Mouse (Mus musculus) lung, adult 10 weeks (tissue): Measurements from ENCODE around the gene Gsk3a. TPM values are rescaled to one million over a fixed set of nuclear protein-coding genes. Genes with fewer than 3 reads are reported as not detected.

Experiments used
- polyA plus RNA-seq: library from polyadenylated mRNA; stranded (reverse); fragments of 350-450 nt; fragmentation: Illumina TruSeq; extraction: RNeasy Lipid Tissue Mini Kit (QIAGEN cat#74804); gene quantifications from one replicate; pipeline ENCODE4 v1.2.3, GENCODE M21; 2014; ENCODE audit warnings: low read depth, low replicate concordance; ENCODE audit not compliant: insufficient read depth

Gsk3a gene
- 41.0 TPM for polyA plus RNA-seq

DNA sequence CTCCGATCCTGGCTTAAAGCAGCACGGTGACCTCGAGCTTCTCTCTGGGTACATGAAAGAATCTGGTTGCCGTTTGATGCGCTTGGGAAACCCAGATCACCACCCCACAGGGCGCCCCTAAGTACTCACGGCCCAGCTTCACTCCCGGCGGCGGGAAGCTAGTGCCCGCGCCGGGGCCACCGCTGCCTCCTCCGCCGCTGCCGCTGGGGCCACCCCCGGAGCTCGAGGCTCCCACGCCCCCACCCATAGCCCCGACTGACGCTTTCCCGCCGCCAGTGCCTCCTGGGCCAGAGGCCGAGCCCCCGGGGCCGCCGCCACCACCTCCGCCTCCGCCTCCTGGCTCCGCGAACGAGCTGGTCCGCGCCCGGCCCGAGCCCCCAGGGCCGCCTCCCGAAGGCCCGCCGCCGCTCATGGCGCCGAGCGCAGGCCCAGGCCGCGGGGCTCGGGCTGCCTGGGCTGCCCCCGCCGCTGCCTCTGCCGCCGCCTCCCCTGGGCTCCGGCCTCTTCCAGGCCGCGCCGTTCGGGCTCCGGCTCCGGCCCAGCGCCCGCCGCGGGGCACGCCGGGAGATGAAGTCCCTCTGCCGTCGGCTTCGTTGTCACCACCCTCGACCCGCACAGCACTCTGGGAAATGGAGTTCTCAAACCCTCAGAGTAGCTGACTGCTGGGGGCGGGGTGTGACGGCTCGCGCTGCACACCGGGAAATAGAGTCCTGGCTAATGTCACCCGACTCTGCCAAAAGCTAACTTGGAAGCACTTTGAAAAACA, at the start of gene Gsk3a:
Gene Gsk3a, minus strand, starts transcription at position 603 of the 766 bp plus-strand sequence.

DNA sequence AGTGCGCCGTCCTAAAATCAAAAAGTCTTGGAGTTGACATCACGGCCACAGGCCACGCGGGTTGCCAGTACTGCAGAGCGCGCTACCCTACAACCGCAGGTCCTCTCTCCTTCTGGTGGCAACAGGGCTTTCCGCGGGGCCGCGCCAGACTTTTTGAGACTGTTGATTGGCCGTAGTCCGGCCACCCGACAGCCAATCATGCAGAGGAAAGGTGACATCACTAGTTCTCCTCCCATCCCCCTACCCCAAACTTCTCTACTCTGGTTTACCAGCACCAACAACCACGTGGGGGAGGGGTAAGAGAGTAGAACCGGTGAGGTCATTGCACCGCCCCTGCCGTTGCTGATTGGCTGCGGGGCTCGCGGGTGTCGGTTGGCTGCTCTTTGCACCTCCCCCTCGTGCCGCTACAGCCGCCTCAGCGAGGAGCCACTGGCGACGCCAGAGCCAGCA, 29.7 kb upstream of the Gsk3a start, which contains the start of gene Cic:
Gene Cic, plus strand, starts transcription at position 404 of the 450 bp plus-strand sequence.

DNA sequence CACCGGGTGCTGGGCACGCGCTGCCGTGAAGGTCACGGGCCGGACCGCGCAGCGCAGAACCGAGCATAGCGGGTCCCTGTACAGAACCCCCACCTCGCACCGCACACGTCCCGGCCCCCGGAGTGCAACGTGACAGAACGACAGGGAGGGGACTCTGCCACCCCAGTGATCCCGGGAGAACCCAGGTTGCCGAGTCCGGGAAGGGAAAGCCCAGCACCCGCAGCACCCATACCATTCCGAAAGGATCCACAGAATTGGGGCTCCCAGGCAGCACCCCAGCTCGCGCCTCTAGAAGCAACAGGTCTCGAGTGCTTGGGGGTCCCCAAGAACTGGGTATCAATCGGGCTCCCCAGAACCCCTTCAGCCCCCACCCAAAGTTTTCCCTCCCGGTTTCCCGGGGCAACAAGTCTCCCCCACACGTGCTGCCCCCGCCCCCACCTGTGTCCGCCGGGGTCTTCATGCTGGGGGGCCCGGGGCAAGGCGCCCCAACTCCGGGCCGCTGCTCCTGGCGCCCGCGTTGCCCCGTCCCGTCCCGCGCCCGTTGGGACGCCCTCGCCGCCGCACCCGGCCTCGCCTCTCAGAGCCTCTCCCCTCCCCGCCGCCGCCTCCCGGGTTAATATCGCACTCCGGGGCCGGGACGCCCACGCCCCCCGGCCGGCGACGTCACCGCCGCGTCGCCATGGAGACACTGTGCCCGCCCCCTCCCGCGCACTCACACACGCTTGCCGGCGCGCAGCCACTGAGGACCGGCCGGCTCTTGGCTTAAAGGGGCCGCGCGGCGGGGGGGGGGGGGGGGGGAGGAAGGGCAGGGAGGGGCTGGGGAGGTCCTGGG, 12.7 kb upstream of the Gsk3a start, which contains the start of gene Erf:
Gene Erf, minus strand, starts transcription at position 621 of the 832 bp plus-strand sequence.

DNA sequence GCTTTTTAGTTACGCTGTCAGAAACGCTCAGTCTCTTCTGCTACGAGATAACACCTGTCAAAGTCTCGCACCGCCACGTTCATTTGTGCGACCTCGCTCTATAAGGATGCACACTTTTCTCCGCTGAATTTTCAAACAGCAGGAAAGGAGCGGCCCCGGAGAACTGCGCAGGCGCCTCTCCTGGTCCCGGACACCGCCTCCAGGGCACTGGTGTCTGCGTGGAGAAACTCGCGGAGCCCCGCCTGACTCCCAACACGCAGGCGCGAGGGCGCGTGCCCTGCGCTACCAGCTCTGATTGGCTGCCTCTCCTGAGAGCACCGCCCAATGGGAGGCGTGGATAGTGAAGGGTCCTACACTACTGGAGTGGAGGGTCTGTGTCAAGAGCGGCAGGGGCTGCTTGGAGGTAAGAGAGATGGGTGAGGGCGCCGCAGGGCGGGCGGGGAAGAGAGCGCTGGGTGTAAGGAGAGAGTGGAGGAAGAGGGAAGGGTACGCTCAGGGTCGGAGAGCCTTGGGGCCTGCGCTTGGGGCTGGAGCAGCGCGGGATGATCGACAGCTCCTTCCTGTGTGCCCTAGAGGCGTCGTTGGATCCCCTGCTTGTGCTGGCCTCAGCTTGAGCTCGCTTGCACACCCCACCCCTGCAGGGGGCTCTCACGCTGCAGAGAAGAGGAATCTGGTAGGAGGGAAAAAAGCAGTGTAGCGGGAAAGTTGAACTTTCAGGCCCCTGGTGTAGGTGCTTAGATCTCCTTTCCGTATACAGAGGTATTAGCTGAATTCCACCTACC, 16.4 kb downstream of the Gsk3a start, which contains the start of gene Zfp526:
Gene Zfp526, plus strand, starts transcription at position 324 of the 782 bp plus-strand sequence.

DNA sequence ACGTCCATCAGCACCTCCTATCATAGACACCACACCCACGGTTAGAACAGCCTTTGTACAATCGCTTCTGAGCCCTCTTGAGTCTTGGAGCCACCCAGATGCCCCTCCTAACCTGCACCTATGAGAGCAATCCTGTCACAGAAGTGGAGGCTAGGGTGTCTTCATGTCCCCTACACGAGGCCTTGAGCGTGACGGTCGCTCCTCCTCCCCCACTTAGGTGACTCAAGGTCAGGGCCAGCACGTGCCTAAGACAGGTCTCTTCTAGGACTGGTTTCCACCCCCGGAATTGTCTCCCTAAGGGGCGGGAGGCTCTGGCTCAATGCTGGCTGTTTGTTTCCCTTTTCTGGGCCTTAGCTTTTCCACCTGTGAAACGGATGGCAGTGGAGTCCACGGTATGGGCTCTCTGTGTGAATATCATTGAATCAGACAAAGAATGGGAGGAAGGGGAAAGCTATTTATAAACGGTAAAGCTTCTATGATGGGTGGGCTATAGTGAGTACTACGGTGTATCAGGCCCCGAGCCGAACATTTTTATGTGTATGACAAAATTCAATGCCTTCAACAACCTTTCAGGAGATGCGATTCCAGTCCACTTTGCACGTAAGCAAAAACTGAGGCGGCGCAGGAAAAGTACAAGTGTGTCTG, 17.1 kb downstream of the Gsk3a start, which contains the start of gene Dedd2:
Gene Dedd2, minus strand, starts transcription at position 159 of the 645 bp plus-strand sequence.

DNA sequence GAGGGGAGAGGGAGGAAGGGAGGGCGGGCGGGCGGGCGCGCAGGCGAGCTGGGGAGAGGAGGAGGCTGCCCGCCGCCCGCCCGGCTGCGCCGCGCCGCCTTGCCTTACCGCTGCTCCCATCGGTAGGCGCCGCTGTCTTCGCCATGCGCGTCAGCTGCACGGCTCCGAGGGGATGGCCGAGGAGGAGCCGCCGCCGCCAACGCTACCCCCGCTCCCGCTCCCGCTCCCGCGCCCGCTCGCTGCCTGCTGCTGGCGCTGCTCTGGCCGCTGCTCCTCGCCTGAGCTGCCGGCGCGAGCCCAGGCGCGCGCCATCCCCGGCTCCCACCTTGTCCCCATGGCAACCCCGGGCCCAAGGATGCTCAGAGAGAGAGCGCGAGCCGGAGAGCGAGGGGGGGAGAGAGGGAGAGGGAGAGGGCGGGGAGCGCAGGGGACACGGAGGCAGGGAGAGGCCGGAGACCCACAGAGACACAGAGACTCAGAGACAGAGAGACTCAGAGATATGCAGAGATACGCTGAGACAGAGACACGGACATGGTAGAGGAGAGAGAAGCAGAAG, 58.0 kb downstream of the Gsk3a start, which contains the start of gene Pou2f2:
Gene Pou2f2, minus strand, starts transcription at position 121 of the 556 bp plus-strand sequence.

Other genes with a start within 250 kb of the Gsk3a start
- gene Atp1a3, start 231.9 kb downstream of the Gsk3a start, polyA plus RNA-seq: 1.9 TPM
- gene Grik5, start 165.5 kb downstream of the Gsk3a start, polyA plus RNA-seq: 4.9 TPM
- gene Zfp574, start 165.3 kb downstream of the Gsk3a start, polyA plus RNA-seq: 8.7 TPM
- 1.9 TPM for gene Pou2f2, start 58.1 kb downstream of the Gsk3a start, polyA plus RNA-seq
- gene Dedd2, start 17.2 kb downstream of the Gsk3a start, polyA plus RNA-seq: 16.3 TPM
- gene Zfp526, start 16.4 kb downstream of the Gsk3a start, polyA plus RNA-seq: 2.4 TPM
- gene Erf, start 12.9 kb upstream of the Gsk3a start, polyA plus RNA-seq: 10.8 TPM
- gene Cic, start 29.9 kb upstream of the Gsk3a start, polyA plus RNA-seq: 42.0 TPM
- gene Pafah1b3, start 60.1 kb upstream of the Gsk3a start, polyA plus RNA-seq: 31.8 TPM
- gene Prr19, start 63.6 kb upstream of the Gsk3a start, polyA plus RNA-seq: not detected
- gene Tmem145, start 68.3 kb upstream of the Gsk3a start, polyA plus RNA-seq: not detected
- gene Megf8, start 79.3 kb upstream of the Gsk3a start, polyA plus RNA-seq: 11.5 TPM
- not detected for gene Cnfn, start 131.9 kb upstream of the Gsk3a start, polyA plus RNA-seq
- gene Lipe, start 160.9 kb upstream of the Gsk3a start, polyA plus RNA-seq: 37.0 TPM
- 74.9 TPM for gene Cxcl17, start 175.0 kb upstream of the Gsk3a start, polyA plus RNA-seq
- gene Ceacam1, start 239.8 kb upstream of the Gsk3a start, polyA plus RNA-seq: 16.5 TPM